Mouse (Mus musculus): Measurements from ENCODE around the gene Chst11.

DNA sequence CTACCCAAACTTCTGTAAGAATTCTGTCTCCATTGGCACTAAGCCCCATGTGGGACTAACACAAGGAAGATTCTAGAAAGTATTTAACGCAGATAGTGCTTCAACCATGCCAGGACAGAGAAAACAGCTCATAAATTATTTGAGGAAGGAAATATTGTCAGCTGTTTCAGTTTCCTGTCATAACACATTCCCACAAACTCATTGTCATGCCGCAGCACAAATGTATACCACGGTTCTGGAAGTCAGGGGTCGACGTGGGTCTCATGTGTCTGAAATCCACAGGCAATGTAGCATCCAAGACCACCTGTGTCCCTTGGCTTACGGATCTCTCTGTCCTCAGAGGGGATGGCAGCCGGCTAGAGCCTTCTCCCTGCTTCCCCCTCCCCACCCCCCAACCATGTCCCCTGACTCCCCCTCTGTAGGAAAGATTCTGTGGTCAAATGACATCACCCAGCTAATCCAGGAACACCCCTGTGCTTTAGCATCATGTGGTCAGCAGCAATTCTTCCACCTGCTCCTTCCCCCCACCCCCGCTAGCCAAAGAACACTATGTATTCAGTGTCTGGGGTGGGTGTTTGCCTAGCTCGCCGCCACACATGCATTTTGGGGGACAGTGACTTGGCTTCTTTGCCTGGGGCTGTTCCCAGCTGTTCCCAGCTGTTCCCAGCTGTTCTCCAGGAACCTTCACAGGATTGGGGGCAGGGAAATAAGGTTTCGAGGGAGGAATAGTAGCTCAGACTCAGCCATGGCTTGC, 183.2 kb downstream of the Chst11 start:
- TF ChIP-seq GATA1 (IDR thresholded peaks at IDR 0.05; ENCODE audit: borderline replicate concordance, low read length) (no peak), FLI1 (IDR thresholded peaks at IDR 0.05; ENCODE audit: low read length) (no peak)

Measured in megakaryocyte, embryonic 14.5 days (primary cell).